Mouse (Mus musculus) liver, adult 2 months (tissue): ENCODE data around the gene Six1. TPM values are rescaled to one million over a fixed set of nuclear protein-coding genes. Genes with fewer than 3 reads are reported as not detected.

Source experiments
- DNase-seq: peaks from one replicate; pipeline ENCODE4 v3.0.0-alpha.2; 2011; ENCODE audit warnings: low read depth, low spot score; ENCODE audit errors: extremely low read depth
- H3K27ac ChIP-seq: fragments of 200-500 bp; replicated peaks from 2 replicates; pipeline ENCODE4 v1.5.1; 2012; ENCODE audit warnings: low read depth, mild to moderate bottlenecking, control low read depth, inconsistent platforms, low read length; ENCODE audit not compliant: insufficient read depth
- H3K27me3 ChIP-seq: fragments of 200-500 bp; 2 replicates; pipeline ENCODE4 v1.6.1; 2012; ENCODE audit warnings: mild to moderate bottlenecking, moderate library complexity, low read length, inconsistent platforms; ENCODE audit not compliant: control insufficient read depth, insufficient read depth
- H3K36me3 ChIP-seq: fragments of 200-500 bp; 2 replicates; pipeline ENCODE4 v1.6.1; 2012; ENCODE audit warnings: low read length, inconsistent platforms; ENCODE audit not compliant: control insufficient read depth, insufficient read depth
- H3K4me1 ChIP-seq: fragments of 200-500 bp; 2 replicates; pipeline ENCODE4 v1.6.1; 2011; ENCODE audit warnings: low read length; ENCODE audit not compliant: control insufficient read depth, insufficient read depth
- H3K4me3 ChIP-seq: fragments of 200-500 bp; 2 replicates; pipeline ENCODE4 v1.5.1; 2011; ENCODE audit warnings: low read depth, mild to moderate bottlenecking, control low read depth, low read length, moderate library complexity; ENCODE audit not compliant: insufficient read depth
- H3K79me2 ChIP-seq: fragments of 200-500 bp; 2 replicates; pipeline ENCODE4 v1.6.1; 2012; ENCODE audit warnings: inconsistent platforms, mild to moderate bottlenecking, low read length, moderate library complexity; ENCODE audit not compliant: control insufficient read depth, insufficient read depth
- H3K9ac ChIP-seq: fragments of 200-500 bp; 2 replicates; pipeline ENCODE4 v1.6.1; 2012; ENCODE audit warnings: low read depth, mild to moderate bottlenecking, control low read depth, inconsistent platforms, low read length
- CTCF ChIP-seq: fragments of 200-500 bp; IDR thresholded peaks from 2 replicates; pipeline ENCODE4 v1.5.1; 2011; ENCODE audit warnings: low read depth, low read length, control low read depth
- POLR2A ChIP-seq: fragments of 200-500 bp; IDR thresholded peaks from 2 replicates; pipeline ENCODE4 v1.6.1; 2011; ENCODE audit warnings: low read length, control low read depth; ENCODE audit not compliant: insufficient read depth; ENCODE audit errors: extremely low read depth
- WGBS: fragments of 180-500 bp; shearing (Covaris S2); methylation state at CpG from one replicate; pipeline ENCODE4 v1.1.7; 2018; 5-methylcytosine and 5-hydroxymethylcytosine counted together
- polyA plus RNA-seq: library from polyadenylated mRNA; depleted of rRNA; stranded (reverse); fragments of >200 nt; gene quantifications from 2 replicates; pipeline ENCODE4 v1.2.3, GENCODE M21; 2012
- total RNA-seq: library from RNA; depleted of rRNA; stranded (reverse); fragments of >200 nt; gene quantifications from 2 replicates; pipeline ENCODE4 v1.2.3, GENCODE M21; 2014

The Six1 gene
- total and polyA plus RNA-seq, 2 experiments, result 0.09 TPM; not detected in 1

DNA sequence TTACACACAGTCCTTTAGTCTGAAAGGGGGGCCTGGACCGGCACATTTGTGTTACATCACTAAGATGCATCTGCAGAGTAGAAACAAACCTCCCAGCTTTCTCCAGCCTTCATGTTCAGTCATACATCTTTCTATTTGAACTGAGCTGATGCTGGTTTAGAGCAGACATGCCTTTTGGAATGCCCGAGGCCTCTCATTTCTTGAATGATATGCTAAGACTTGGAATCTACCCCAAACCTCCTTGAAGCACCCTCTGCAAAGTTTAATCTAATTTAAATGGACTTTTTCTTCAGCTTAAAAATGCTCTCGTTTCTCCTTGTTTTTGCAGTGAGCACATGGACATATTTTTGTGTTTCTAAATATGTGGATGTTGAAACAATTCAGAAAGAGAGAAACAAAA lies 21.0 kb downstream of the Six1 start:
- 80% methylated on average over 3 of the region's 3 CpGs for WGBS
- H3K27me3 ChIP-seq, result peaks cover 17% of the 10 kb centered on the region
- no peaks in the 10 kb centered on the region for H3K4me1 ChIP-seq
- H3K27ac ChIP-seq, result no peak overlapping the region
- H3K79me2 ChIP-seq, result no peaks in the 10 kb centered on the region
- DNase-seq, result no peak
- TF ChIP-seq CTCF, result no peak
- no peak for TF ChIP-seq POLR2A
- no peak overlapping the region for H3K9ac ChIP-seq
- H3K4me3 ChIP-seq, result no peak overlapping the region
- no peaks in the 10 kb centered on the region for H3K36me3 ChIP-seq

DNA sequence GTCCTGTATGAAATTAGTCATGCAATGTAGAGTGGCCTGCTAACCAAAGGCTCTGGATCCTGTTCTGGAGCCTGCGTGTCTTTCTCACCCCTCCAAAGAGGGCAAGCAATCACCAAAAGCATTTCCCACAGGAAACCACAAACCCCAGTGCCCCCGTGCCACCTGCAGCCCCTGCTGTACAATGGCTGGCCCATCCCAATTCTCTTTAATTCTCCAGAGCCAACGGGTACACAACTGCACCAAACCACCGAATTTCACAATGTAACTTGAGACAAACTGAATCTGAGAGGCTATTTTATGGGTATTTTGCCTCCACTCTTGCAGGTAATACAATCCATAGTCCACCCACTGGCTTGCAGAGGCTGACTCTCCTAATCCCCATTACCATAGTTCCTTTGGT lies 22.4 kb downstream of the Six1 start:
- TF ChIP-seq CTCF (no peak), POLR2A (no peak)
- 58% methylated on average over 4 of the region's 4 CpGs for WGBS
- Histone ChIP-seq H3K27ac (no peak overlapping the region), H3K4me3 (no peak overlapping the region), H3K9ac (no peak overlapping the region), H3K36me3 (no peaks in the 10 kb centered on the region), H3K79me2 (no peaks in the 10 kb centered on the region), H3K27me3 (peaks cover 17% of the 10 kb centered on the region), H3K4me1 (no peaks in the 10 kb centered on the region)
- no peak for DNase-seq

DNA sequence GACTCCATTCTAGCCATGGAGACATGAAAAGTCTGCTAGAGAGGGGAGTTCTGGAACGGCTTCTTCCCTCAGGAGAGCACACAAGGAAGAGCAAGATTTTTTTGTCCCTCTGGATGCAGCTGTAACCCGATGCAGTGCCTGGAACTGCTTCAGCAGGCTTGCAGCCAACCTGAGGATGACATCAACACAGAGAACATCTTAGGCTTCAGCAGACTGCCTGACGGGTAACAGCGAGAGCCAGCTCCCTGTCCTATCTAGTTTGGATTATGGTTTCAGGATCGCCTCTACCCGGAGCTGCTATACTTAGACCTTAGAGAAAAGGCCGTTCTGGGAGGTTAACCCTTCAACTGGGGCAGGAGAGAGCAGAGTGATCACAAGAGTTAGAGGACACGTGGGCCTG lies 28.2 kb downstream of the Six1 start:
- Histone ChIP-seq H3K36me3 (no peaks in the 10 kb centered on the region), H3K27ac (no peak overlapping the region), H3K4me1 (no peaks in the 10 kb centered on the region), H3K79me2 (no peaks in the 10 kb centered on the region), H3K4me3 (no peak overlapping the region), H3K9ac (no peak overlapping the region), H3K27me3 (peaks cover 6% of the 10 kb centered on the region; the same call in 1 of the 2 replicates)
- no peak for TF ChIP-seq CTCF
- no peak for TF ChIP-seq POLR2A
- DNase-seq, result no peak
- 55% methylated on average over 8 of the region's 8 CpGs for WGBS

DNA sequence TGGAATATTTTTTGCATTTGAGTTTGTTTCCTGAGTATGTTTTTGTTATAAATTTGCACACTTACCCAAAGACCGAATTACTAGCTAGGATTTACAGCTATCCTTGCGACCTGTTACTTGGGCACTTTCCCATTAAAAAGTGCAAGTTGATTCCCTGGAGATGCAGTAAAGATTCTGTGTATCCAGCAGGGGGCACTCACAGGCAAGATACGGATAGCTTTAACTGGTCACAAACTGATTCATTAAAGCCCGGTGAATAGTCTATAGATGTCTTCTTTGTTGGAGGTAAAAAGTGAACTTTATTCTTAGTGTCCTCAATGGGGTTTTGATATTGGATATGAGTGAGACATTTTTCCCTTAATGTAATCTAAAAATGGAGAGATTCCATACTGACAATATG lies 32.7 kb downstream of the Six1 start:
- WGBS, result 4% methylated on average over 4 of the region's 4 CpGs
- TF ChIP-seq POLR2A (no peak), CTCF (peak; percentile 22; the same call in 1 of the 2 replicates)
- no peaks in the 10 kb centered on the region for H3K79me2 ChIP-seq
- H3K4me3 ChIP-seq, result no peak overlapping the region
- no peak overlapping the region for H3K27ac ChIP-seq
- DNase-seq, result peak; percentile 49
- no peak overlapping the region for H3K9ac ChIP-seq
- H3K27me3 ChIP-seq, result peaks cover 4% of the 10 kb centered on the region; the same call in 1 of the 2 replicates
- no peaks in the 10 kb centered on the region for H3K4me1 ChIP-seq
- no peaks in the 10 kb centered on the region for H3K36me3 ChIP-seq

- Histone ChIP-seq H3K4me1 (no peaks in the 10 kb centered on the region), H3K27me3 (peaks cover under 1% of the 10 kb centered on the region; the same call in 1 of the 2 replicates), H3K79me2 (no peaks in the 10 kb centered on the region), H3K4me3 (no peak overlapping the region), H3K27ac (no peak overlapping the region), H3K9ac (no peak overlapping the region), H3K36me3 (no peaks in the 10 kb centered on the region)
- TF ChIP-seq POLR2A (no peak), CTCF (no peak)
- DNase-seq, result no peak
- 25% methylated on average over 3 of the region's 3 CpGs for WGBS
These were observed 33.3 kb downstream of the Six1 start for GRCm38 (mm10) chr12:73020422-73020821.

DNA sequence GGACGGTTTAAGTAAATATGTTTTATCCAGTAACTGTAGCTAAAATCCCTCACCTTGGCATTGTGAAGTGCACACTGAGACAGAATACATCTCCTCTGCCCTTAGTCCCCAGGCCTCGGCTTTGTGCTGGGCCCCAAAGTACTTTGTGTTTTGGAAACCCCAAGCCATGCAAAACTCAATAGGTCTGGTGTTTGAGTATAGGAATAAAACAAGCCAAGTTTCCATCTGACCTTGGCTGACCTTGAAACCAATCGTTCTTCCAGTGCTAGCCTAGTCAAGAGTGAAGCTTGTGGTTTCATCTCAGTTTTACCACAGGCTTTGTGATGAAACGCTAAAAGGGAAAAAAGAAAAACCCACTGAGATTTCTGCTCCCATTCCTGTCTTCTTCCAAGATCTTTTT lies 34.8 kb downstream of the Six1 start:
- H3K27me3 ChIP-seq, result no peaks in the 10 kb centered on the region
- H3K4me1 ChIP-seq, result no peaks in the 10 kb centered on the region
- TF ChIP-seq CTCF (no peak), POLR2A (no peak)
- H3K9ac ChIP-seq, result no peak overlapping the region
- H3K36me3 ChIP-seq, result no peaks in the 10 kb centered on the region
- no peak for DNase-seq
- no peak overlapping the region for H3K4me3 ChIP-seq
- 70% methylated on average over 4 of the region's 4 CpGs for WGBS
- no peak overlapping the region for H3K27ac ChIP-seq
- no peaks in the 10 kb centered on the region for H3K79me2 ChIP-seq
